Mouse (Mus musculus) brain, embryonic 14.5 days (tissue): ENCODE measurements around the gene Znrf3.

Experiments used
- CTCF ChIP-seq: fragments of 200-500 bp; IDR thresholded peaks from 2 replicates; pipeline ENCODE4 v1.5.1; 2012; ENCODE audit warnings: inconsistent platforms, mild to moderate bottlenecking, moderate library complexity, borderline replicate concordance; ENCODE audit not compliant: insufficient read depth, insufficient read length; ENCODE audit errors: extremely low read depth
- POLR2A ChIP-seq: fragments of 200-500 bp; IDR thresholded peaks from 2 replicates; pipeline ENCODE4 v1.6.1; 2012; ENCODE audit warnings: mild to moderate bottlenecking, inconsistent platforms, borderline replicate concordance; ENCODE audit not compliant: poor library complexity, insufficient read depth, insufficient read length, severe bottlenecking; ENCODE audit errors: extremely low read depth

DNA sequence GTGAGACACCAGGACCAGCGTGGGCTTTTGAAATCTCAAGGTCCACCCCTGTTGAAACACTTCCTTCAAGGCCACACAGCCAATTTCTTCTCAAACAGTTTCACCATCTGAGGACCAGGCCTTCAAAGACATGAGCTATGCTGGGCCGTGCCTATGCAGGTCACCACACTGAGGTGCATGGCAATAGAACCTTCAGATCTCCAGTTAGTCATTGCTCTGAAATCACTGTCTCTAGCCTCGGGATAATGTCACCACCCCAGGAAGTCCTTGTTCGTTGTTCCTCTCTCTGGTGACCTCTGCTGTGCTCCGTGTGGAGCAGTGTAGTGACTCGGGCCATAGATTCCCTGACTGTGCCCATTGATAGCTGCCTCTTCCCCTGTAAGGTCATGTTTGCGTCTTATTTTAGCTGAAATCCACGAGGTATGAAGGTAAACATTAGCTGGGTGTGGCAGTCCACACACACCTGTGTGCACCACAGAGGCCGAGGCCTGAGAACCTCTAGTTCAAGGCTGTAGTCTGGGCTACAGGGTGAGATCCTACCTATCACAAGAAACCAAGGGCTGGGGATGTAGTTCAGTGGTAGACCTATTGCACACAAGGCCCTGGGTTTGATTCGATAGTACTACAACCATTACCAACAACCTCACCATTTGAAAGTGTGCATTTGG lies 46.5 kb upstream of the Znrf3 start:
- no peak for TF ChIP-seq POLR2A
- TF ChIP-seq CTCF: no peak
